Mouse (Mus musculus) small intestine, adult 2 months (tissue): ENCODE data around the gene Dapk2. TPM values are rescaled to one million over a fixed set of nuclear protein-coding genes. Genes with fewer than 3 reads are reported as not detected.
A peak's percentile ranks its signal among the peaks of the same experiment; 100 is the strongest.

Experiments used
- H3K27ac ChIP-seq: fragments of 200-500 bp; 2 replicates; pipeline ENCODE4 v1.5.1; 2012; ENCODE audit warnings: low read depth, low read length, control low read depth, inconsistent platforms; ENCODE audit not compliant: insufficient read depth
- H3K27me3 ChIP-seq: fragments of 200-500 bp; 2 replicates; pipeline ENCODE4 v1.6.1; 2012; ENCODE audit warnings: mild to moderate bottlenecking, moderate library complexity, low read length, inconsistent platforms; ENCODE audit not compliant: control insufficient read depth, insufficient read depth
- H3K36me3 ChIP-seq: fragments of 200-500 bp; 2 replicates; pipeline ENCODE4 v1.6.1; 2012; ENCODE audit warnings: mild to moderate bottlenecking, low read length, control low read depth, inconsistent platforms; ENCODE audit not compliant: control insufficient read depth, insufficient read depth
- H3K4me1 ChIP-seq: fragments of 200-500 bp; 2 replicates; pipeline ENCODE4 v1.6.1; 2012; ENCODE audit warnings: low read length, inconsistent platforms, mixed read lengths; ENCODE audit not compliant: control insufficient read depth, insufficient read depth, insufficient read length
- H3K4me3 ChIP-seq: fragments of 200-500 bp; 2 replicates; pipeline ENCODE4 v1.5.1; 2012; ENCODE audit warnings: low read depth, mild to moderate bottlenecking, control low read depth, inconsistent platforms, low read length, moderate library complexity
- CTCF ChIP-seq: fragments of 200-500 bp; IDR thresholded peaks from 2 replicates; pipeline ENCODE4 v1.5.1; 2012; ENCODE audit warnings: low read depth, mild to moderate bottlenecking, control low read depth, inconsistent platforms, low read length, moderate library complexity, mixed read lengths; ENCODE audit not compliant: insufficient replicate concordance, insufficient read length; ENCODE audit errors: extremely low read depth
- POLR2A ChIP-seq: fragments of 200-500 bp; IDR thresholded peaks from 2 replicates; pipeline ENCODE4 v1.6.1; 2012; ENCODE audit warnings: low read depth, mild to moderate bottlenecking, control low read depth, inconsistent platforms, low read length, moderate library complexity
- WGBS: fragments of 180-500 bp; shearing (Covaris S2); methylation state at CpG from one replicate; pipeline ENCODE4 v1.1.7; 2018; 5-methylcytosine and 5-hydroxymethylcytosine counted together
- polyA plus RNA-seq: library from polyadenylated mRNA; depleted of rRNA; stranded (reverse); fragments of >200 nt; gene quantifications from 2 replicates; pipeline ENCODE4 v1.2.3, GENCODE M21; 2012

Gene Dapk2
- polyA plus RNA-seq, 1 experiment, result 8.2 TPM

- 38% methylated on average over 14 of the region's 14 CpGs for WGBS
Observed at GRCm38 (mm10) chr9:66199657-66200410, 41.8 kb downstream of the Dapk2 start.

GRCm38 (mm10) chr9:66200411-66200789, 42.4 kb downstream of the Dapk2 start:
- 31% methylated on average over 5 of the region's 5 CpGs for WGBS
- Histone ChIP-seq H3K4me3 (no peak overlapping the region), H3K27ac (peak overlapping the region; percentile 91), H3K27me3 (no peaks in the 10 kb centered on the region), H3K36me3 (no peaks in the 10 kb centered on the region), H3K4me1 (peaks cover 40% of the 10 kb centered on the region)
- TF ChIP-seq CTCF, result no peak
- TF ChIP-seq POLR2A, result no peak

More at GRCm38 (mm10) chr9:66199657-66200410, 41.8 kb downstream of the Dapk2 start:
- no peaks in the 10 kb centered on the region for H3K36me3 ChIP-seq
- H3K27ac ChIP-seq, result peak overlapping the region; percentile 91
- H3K4me3 ChIP-seq, result no peak overlapping the region
- TF ChIP-seq POLR2A (no peak), CTCF (no peak)
- no peaks in the 10 kb centered on the region for H3K27me3 ChIP-seq
- peaks cover 36% of the 10 kb centered on the region for H3K4me1 ChIP-seq

GRCm38 (mm10) chr9:66201665-66202064, 43.6 kb downstream of the Dapk2 start:
- peak overlapping the region; percentile 88 for H3K27ac ChIP-seq
- no peak overlapping the region for H3K4me3 ChIP-seq
- WGBS, result 16% methylated on average over 6 of the region's 6 CpGs

GRCm38 (mm10) chr9:66202463-66202862, 44.4 kb downstream of the Dapk2 start:
- Histone ChIP-seq H3K4me1 (peaks cover 47% of the 10 kb centered on the region), H3K36me3 (no peaks in the 10 kb centered on the region), H3K27ac (peak overlapping the region; percentile 88), H3K27me3 (no peaks in the 10 kb centered on the region), H3K4me3 (no peak overlapping the region)
- WGBS, result 76% methylated on average over 7 of the region's 7 CpGs
- TF ChIP-seq POLR2A (no peak), CTCF (no peak)

More at GRCm38 (mm10) chr9:66201665-66202064, 43.6 kb downstream of the Dapk2 start:
- H3K36me3 ChIP-seq, result no peaks in the 10 kb centered on the region
- H3K27me3 ChIP-seq, result no peaks in the 10 kb centered on the region
- TF ChIP-seq CTCF (no peak), POLR2A (no peak)
- peaks cover 44% of the 10 kb centered on the region for H3K4me1 ChIP-seq

- Histone ChIP-seq H3K36me3 (no peaks in the 10 kb centered on the region), H3K27me3 (no peaks in the 10 kb centered on the region), H3K4me3 (no peak overlapping the region), H3K4me1 (peaks cover 29% of the 10 kb centered on the region), H3K27ac (peak overlapping the region; percentile 24; the same call in 1 of the 2 replicates)
- TF ChIP-seq POLR2A (no peak), CTCF (no peak)
- WGBS, result 33% methylated on average over 9 of the region's 9 CpGs
Observed at GRCm38 (mm10) chr9:66205702-66206101, 47.7 kb downstream of the Dapk2 start.

GRCm38 (mm10) chr9:66206825-66207224, 48.8 kb downstream of the Dapk2 start:
- Histone ChIP-seq H3K36me3 (no peaks in the 10 kb centered on the region), H3K4me3 (no peak overlapping the region), H3K4me1 (peaks cover 26% of the 10 kb centered on the region), H3K27me3 (no peaks in the 10 kb centered on the region), H3K27ac (no peak overlapping the region)
- TF ChIP-seq CTCF (no peak), POLR2A (no peak)
- WGBS, result 36% methylated on average over 5 of the region's 5 CpGs

GRCm38 (mm10) chr9:66211420-66211819, 53.4 kb downstream of the Dapk2 start:
- H3K36me3 ChIP-seq, result no peaks in the 10 kb centered on the region
- no peak overlapping the region for H3K27ac ChIP-seq
- peaks cover 33% of the 10 kb centered on the region; the same call in 1 of the 2 replicates for H3K4me1 ChIP-seq
- 51% methylated on average over 4 of the region's 4 CpGs for WGBS
- H3K27me3 ChIP-seq, result no peaks in the 10 kb centered on the region
- H3K4me3 ChIP-seq, result no peak overlapping the region
- TF ChIP-seq CTCF (no peak), POLR2A (no peak)
